Mouse (Mus musculus) limb, embryonic 10.5 days (tissue): ENCODE measurements around the gene Clybl. TPM values are rescaled to one million over a fixed set of nuclear protein-coding genes. Genes with fewer than 3 reads are reported as not detected.

Source experiments
- DNase-seq: peaks from one replicate; pipeline ENCODE4 v3.0.0-alpha.2; 2017; ENCODE audit warnings: low spot score
- H3K27ac ChIP-seq: fragments of 300-500 bp; sonication (generic); 2 replicates; pipeline ENCODE4 v1.5.1; 2016; ENCODE audit warnings: mild to moderate bottlenecking
- H3K27me3 ChIP-seq: fragments of 300-500 bp; sonication (generic); 2 replicates; pipeline ENCODE4 v1.6.1; 2016; ENCODE audit warnings: low read depth, mild to moderate bottlenecking; ENCODE audit not compliant: poor library complexity, severe bottlenecking
- H3K36me3 ChIP-seq: fragments of 300-500 bp; sonication (generic); 2 replicates; pipeline ENCODE4 v1.6.1; 2016; ENCODE audit warnings: mild to moderate bottlenecking, moderate library complexity
- H3K4me1 ChIP-seq: fragments of 300-500 bp; sonication (generic); 2 replicates; pipeline ENCODE4 v1.6.1; 2016
- H3K4me3 ChIP-seq: fragments of 300-500 bp; sonication (generic); 2 replicates; pipeline ENCODE4 v1.5.1; 2016; ENCODE audit warnings: mild to moderate bottlenecking, moderate library complexity
- H3K9me3 ChIP-seq: fragments of 300-500 bp; sonication (generic); replicated peaks from 2 replicates; pipeline ENCODE4 v1.6.1; 2016; ENCODE audit warnings: mild to moderate bottlenecking
- WGBS: fragments of 180-500 bp; shearing (Covaris S2); methylation state at CpG from one replicate; pipeline ENCODE4 v1.1.7; 2016; 5-methylcytosine and 5-hydroxymethylcytosine counted together
- polyA plus RNA-seq: library from polyadenylated mRNA; unstranded; fragments of >200 nt; fragmentation: Nextera tagmentation; extraction: Ambion mirVana; gene quantifications from 2 replicates; pipeline ENCODE4 v1.2.1, GENCODE M21; 2016

Clybl gene
- polyA plus RNA-seq, 1 experiment from 2014 or later, result 25.1 TPM

- 85% methylated on average over 15 of the region's 15 CpGs for WGBS
- H3K9me3 ChIP-seq, result no peaks in the 10 kb centered on the region
- H3K36me3 ChIP-seq, result no peaks in the 10 kb centered on the region
- DNase-seq, result no peak
- peaks cover 6% of the 10 kb centered on the region; the same call in 1 of the 2 replicates for H3K27me3 ChIP-seq
- no peak overlapping the region for H3K27ac ChIP-seq
- no peak overlapping the region for H3K4me3 ChIP-seq
- peaks cover 39% of the 10 kb centered on the region for H3K4me1 ChIP-seq
Observed at GRCm38 (mm10) chr14:122380896-122381845, 199.7 kb downstream of the Clybl start.

GRCm38 (mm10) chr14:122382281-122382680, 200.8 kb downstream of the Clybl start:
- no peak overlapping the region for H3K4me3 ChIP-seq
- WGBS, result 84% methylated on average over 5 of the region's 5 CpGs
- peak; percentile 10 for DNase-seq
- H3K36me3 ChIP-seq, result no peaks in the 10 kb centered on the region
- no peaks in the 10 kb centered on the region for H3K9me3 ChIP-seq
- peaks cover 6% of the 10 kb centered on the region; the same call in 1 of the 2 replicates for H3K27me3 ChIP-seq
- peaks cover 38% of the 10 kb centered on the region for H3K4me1 ChIP-seq
- H3K27ac ChIP-seq, result no peak overlapping the region

DNA sequence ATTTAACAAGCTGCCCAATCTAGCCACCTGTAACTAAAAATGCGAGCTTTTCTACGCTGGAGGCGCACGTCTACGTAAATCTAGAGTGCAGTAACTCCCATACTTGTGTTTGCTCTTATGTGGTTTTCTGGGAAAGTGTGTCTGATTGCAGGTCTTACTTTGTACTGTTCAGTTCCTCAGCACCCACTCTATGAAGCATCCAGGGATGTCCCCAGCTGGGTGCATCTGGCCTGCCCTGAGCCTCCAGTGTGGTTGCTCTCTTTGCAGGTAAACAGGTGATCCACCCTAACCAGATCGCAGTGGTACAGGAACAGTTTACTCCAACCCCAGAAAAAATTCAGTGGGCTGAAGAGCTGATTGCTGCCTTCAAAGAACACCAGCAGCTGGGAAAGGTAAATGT, 202.4 kb downstream of the Clybl start:
- peak; percentile 31 for DNase-seq
- 88% methylated on average over 6 of the region's 6 CpGs for WGBS

DNA sequence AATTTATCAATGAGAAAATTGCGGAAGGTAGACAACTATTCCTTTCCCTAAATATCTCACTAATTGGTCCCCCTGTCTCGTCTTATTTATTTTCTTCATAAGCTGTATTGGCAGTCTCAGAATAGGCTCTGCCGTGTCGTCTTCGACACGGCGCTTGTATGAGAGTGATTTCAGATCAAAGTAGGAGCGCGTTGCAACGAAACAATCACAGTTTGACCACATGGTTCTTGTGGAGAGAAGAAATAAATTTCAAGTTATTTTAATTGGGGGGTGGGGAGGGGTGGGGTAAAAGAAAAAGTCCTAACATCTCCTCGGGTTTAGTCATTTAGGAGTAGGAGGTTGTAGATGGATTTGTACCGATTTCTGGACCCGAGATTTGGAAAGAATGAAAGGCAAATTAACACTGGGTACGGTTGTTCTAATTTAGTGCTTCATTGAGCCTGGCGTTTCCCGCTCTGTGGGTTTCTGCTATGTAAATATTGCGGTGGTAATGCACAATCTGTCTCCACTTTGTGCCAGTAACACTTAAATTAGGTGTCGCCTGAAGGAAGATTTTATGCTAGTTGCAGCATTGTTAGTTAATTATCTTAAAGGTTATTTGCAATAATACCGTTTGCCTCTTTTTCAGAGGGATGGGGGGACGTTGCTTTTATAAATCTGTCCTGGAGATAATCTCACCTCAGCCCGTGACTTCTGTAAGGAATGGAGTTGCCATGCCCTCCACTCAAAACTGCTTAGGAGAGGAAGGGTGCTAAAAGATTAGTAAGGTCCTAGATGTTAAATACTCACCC, 203.1 kb downstream of the Clybl start:
- peaks cover 49% of the 10 kb centered on the region for H3K4me1 ChIP-seq
- no peak overlapping the region for H3K27ac ChIP-seq
- 39% methylated on average over 21 of the region's 21 CpGs for WGBS
- H3K36me3 ChIP-seq, result no peaks in the 10 kb centered on the region
- peak; percentile 26 for DNase-seq
- no peaks in the 10 kb centered on the region for H3K27me3 ChIP-seq
- H3K4me3 ChIP-seq, result peak overlapping the region; percentile 22; the same call in 1 of the 2 replicates
- H3K9me3 ChIP-seq, result no peaks in the 10 kb centered on the region

More for the DNA sequence above, 202.4 kb downstream of the Clybl start:
- Histone ChIP-seq H3K4me1 (peaks cover 48% of the 10 kb centered on the region), H3K27ac (no peak overlapping the region), H3K4me3 (no peak overlapping the region), H3K9me3 (no peaks in the 10 kb centered on the region), H3K36me3 (no peaks in the 10 kb centered on the region), H3K27me3 (peaks cover 2% of the 10 kb centered on the region; the same call in 1 of the 2 replicates)

GRCm38 (mm10) chr14:122385238-122385534, 203.7 kb downstream of the Clybl start:
- H3K36me3 ChIP-seq, result no peaks in the 10 kb centered on the region
- no peak overlapping the region for H3K27ac ChIP-seq
- DNase-seq, result peak; percentile 27
- H3K4me1 ChIP-seq, result peaks cover 52% of the 10 kb centered on the region
- H3K4me3 ChIP-seq, result no peak overlapping the region
- WGBS, result 73% methylated on average over 3 of the region's 3 CpGs
- H3K27me3 ChIP-seq, result no peaks in the 10 kb centered on the region
- no peaks in the 10 kb centered on the region for H3K9me3 ChIP-seq

DNA sequence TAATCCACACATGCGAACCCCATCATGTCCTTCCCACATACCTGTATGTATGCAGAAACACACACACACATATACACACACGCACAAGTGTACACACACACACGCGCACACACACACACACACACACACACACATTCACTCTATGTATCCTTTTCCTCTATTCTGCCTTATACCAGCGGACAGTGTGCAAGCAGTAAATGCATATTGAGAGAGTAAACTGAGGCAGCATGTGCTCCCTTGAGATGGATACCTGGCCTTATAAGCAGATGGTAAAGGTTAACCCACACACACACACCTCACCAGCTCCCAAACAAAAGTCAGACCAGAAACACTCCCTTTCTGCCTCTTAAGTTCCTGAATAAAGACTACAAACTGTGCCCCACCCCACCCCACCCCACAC, 204.3 kb downstream of the Clybl start:
- H3K27ac ChIP-seq, result no peak overlapping the region
- 94% methylated on average over 5 of the region's 5 CpGs for WGBS
- no peaks in the 10 kb centered on the region for H3K36me3 ChIP-seq
- no peaks in the 10 kb centered on the region for H3K9me3 ChIP-seq
- H3K4me1 ChIP-seq, result peaks cover 53% of the 10 kb centered on the region
- no peak overlapping the region for H3K4me3 ChIP-seq
- H3K27me3 ChIP-seq, result no peaks in the 10 kb centered on the region
- DNase-seq, result peak; percentile 28

DNA sequence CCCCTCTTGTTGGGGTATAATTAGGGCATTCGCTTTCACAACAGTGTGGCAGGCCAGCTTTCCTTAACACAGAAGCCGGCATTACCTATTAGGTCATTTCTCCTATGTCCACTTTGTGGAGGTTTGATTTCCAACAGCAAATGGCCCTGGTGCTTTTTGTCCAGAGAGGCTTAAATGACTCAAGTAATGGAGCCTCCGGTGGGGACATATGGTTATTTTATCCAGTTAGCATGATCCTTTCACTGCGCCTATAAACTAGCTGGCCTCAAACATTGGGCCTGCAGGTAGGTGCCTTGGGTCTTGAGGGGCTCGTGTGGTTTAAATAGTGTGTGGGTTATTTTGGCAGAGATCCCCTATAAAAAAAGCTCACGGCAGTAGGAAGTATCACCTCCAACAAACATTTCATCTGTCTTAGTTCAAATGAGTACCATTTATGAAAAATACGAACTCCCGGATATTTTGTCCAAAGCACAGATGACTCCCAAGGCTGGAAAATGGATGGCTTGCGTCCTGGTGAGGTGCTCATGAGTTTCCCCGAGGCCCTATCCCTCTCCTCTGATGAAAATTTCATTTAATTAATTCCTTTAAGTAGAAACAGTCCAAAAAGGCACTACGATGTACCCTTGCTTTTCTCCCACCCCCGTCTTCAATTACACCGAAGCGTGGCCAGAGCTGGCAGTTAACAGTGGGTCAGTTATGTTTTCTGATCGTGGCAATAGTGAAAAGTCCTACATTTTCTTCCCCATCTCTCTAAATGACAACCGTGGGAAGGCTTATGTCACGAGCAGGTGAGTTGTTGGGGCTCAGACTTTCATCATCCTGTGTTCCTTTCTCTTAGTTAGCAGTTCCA, 205.0 kb downstream of the Clybl start:
- H3K27ac ChIP-seq, result no peak overlapping the region
- 78% methylated on average over 17 of the region's 17 CpGs for WGBS
- no peaks in the 10 kb centered on the region for H3K36me3 ChIP-seq
- H3K4me3 ChIP-seq, result no peak overlapping the region
- H3K27me3 ChIP-seq, result no peaks in the 10 kb centered on the region
- peaks cover 57% of the 10 kb centered on the region for H3K4me1 ChIP-seq
- DNase-seq, result peak; percentile 29
- H3K9me3 ChIP-seq, result no peaks in the 10 kb centered on the region

DNA sequence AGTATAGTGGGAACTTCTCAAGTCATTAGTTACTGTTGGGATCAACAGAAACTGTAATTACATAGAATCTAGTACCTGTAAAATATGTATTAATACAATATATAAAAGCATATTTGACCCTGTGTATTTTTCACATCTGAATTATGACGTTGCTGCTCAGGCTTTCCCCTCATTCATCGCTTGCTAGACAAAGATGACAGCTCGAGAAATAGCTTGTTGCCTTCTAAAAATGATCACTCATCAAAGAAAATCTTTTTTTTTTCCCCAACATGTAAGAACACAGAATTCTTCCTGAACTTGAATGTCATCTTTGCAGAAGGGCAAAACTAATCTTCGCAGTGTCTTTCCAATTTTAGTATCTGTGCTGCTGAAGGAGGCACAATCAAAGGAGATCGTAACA, 206.3 kb downstream of the Clybl start:
- Histone ChIP-seq H3K9me3 (no peaks in the 10 kb centered on the region), H3K4me3 (no peak overlapping the region), H3K27ac (no peak overlapping the region), H3K4me1 (peaks cover 54% of the 10 kb centered on the region), H3K27me3 (no peaks in the 10 kb centered on the region), H3K36me3 (no peaks in the 10 kb centered on the region)
- WGBS, result 91% methylated on average over 5 of the region's 5 CpGs
- DNase-seq, result no peak

- WGBS, result 52% methylated on average over 19 of the region's 19 CpGs
- H3K4me1 ChIP-seq, result peaks cover 54% of the 10 kb centered on the region
- DNase-seq, result peak; percentile 30
- no peaks in the 10 kb centered on the region for H3K27me3 ChIP-seq
- no peak overlapping the region for H3K27ac ChIP-seq
- H3K36me3 ChIP-seq, result no peaks in the 10 kb centered on the region
- no peaks in the 10 kb centered on the region for H3K9me3 ChIP-seq
- no peak overlapping the region for H3K4me3 ChIP-seq
Observed at GRCm38 (mm10) chr14:122388431-122389031, 207.0 kb downstream of the Clybl start.

- H3K4me3 ChIP-seq, result no peak overlapping the region
- peak; percentile 27 for DNase-seq
- no peaks in the 10 kb centered on the region for H3K36me3 ChIP-seq
- H3K27me3 ChIP-seq, result no peaks in the 10 kb centered on the region
- H3K4me1 ChIP-seq, result peaks cover 43% of the 10 kb centered on the region
- H3K9me3 ChIP-seq, result no peaks in the 10 kb centered on the region
- H3K27ac ChIP-seq, result no peak overlapping the region
- WGBS, result 88% methylated on average over 13 of the region's 13 CpGs
Observed at GRCm38 (mm10) chr14:122389684-122390370, 208.3 kb downstream of the Clybl start.

- Histone ChIP-seq H3K9me3 (no peaks in the 10 kb centered on the region), H3K36me3 (no peaks in the 10 kb centered on the region), H3K27me3 (no peaks in the 10 kb centered on the region), H3K27ac (no peak overlapping the region), H3K4me3 (no peak overlapping the region), H3K4me1 (peaks cover 33% of the 10 kb centered on the region)
- WGBS, result 49% methylated on average over 4 of the region's 4 CpGs
- peak; percentile 23 for DNase-seq
Observed at GRCm38 (mm10) chr14:122390935-122391334, 209.4 kb downstream of the Clybl start.

GRCm38 (mm10) chr14:122393119-122393518, 211.6 kb downstream of the Clybl start:
- peaks cover 18% of the 10 kb centered on the region for H3K4me1 ChIP-seq
- H3K36me3 ChIP-seq, result no peaks in the 10 kb centered on the region
- no peaks in the 10 kb centered on the region for H3K27me3 ChIP-seq
- H3K9me3 ChIP-seq, result no peaks in the 10 kb centered on the region; the same call in 1 of the 2 replicates
- no peak overlapping the region for H3K27ac ChIP-seq
- no peak overlapping the region for H3K4me3 ChIP-seq
- 71% methylated on average over 1 of the region's 1 CpGs for WGBS
- no peak for DNase-seq
